Comparison of ENCODE assay signal across 8 mouse cellular contexts in the genomic region with DNA sequence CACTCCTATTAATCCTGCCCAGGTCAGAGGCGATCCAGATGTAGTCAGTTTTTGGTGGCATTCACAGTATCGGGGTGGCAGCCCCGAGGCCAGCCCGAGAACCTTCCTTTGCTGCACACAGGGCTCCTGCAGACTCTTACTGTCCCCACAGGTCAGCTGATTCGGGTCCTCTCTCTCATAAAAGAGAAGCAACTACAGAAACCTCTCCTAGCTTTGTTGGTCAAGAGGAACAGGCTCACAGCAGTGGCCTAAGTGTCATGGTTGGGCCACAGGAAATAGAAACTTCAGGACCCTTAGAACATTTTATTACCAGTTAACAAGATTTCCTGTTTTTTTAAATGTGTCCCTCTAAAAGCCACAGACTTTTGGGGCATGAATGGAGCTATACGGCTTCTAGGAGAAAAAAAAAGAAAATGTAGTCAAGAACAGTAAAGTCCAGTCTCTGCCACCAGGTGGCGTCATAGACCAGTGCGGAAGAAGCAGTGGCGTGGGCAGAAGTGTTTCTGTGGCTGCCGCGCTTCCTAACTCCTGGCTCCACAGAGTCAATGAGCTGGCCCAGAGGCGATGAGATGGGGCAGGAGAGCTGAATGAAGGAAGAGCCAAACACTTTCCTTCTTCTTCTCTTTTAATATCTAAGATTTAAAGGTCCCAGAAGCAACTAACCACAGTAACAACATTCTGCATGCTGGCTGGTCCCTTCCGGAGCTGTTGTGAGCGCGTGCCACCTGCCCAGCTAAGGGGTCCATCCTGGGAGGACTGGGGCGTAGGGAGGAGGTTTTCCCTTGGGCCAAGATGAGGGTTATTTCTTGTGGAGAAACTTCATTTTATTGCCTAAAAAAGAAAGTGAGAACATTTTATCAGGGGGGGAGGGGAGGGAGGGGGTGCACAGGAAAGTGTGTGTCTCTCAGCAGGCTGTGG. TPM values are rescaled to one million over a fixed set of nuclear protein-coding genes. Genes with fewer than 3 reads are reported as not detected.
A peak's percentile ranks its signal among the peaks of the same experiment; 100 is the strongest.
DNase-seq lines count a peak whose midpoint lies in the region; ATAC-seq and TF ChIP-seq lines count a peak whose summit lies in the region.

No protein-coding gene starts in this region.

- H3K4me1 ChIP-seq in cortical plate, adult 2 months (ENCODE audit: control insufficient read depth, insufficient read depth, low read length) = no peaks in the 10 kb centered on the region

- intact Hi-C loops in left cerebral cortex, postnatal 10 days (cut with DNase I) = loop anchor here (2.0 kb wide), 1 partner anchor 100 kb away; no protein-coding TSS in a partner anchor

- no peak overlapping the region for H3K27ac ChIP-seq in cortical plate, adult 2 months (ENCODE audit: insufficient read depth, low read length)

- no peak for TF ChIP-seq POLR2A in cortical plate, adult 2 months (IDR thresholded peaks at IDR 0.05; ENCODE audit: extremely low read depth, insufficient read depth, low read length)

- no peak overlapping the region for H3K4me3 ChIP-seq in cortical plate, adult 2 months (ENCODE audit: insufficient read depth, low read length)

- DNase-seq in adrenal gland, adult (ENCODE audit: inconsistent age in 2 of 2, low spot score in 1 of 2) = peak; percentile 75 to 92
- DNase-seq in gastrocnemius, postnatal 25 days = peak; percentile 52
- DNase-seq in left cerebral cortex, postnatal 10 days (ENCODE audit: extremely low spot score in 1 of 2, low spot score in 2 of 2) = peak; percentile 72 to 85
- peak; percentile 82 for DNase-seq in mesoderm, embryonic 11.5 days (ENCODE audit: low read depth, low spot score)
- DNase-seq in right cerebral cortex, postnatal 14 days = peak; percentile 88
- peak; percentile 63 to 82 for DNase-seq in urinary bladder, postnatal 4 days (ENCODE audit: low spot score in 2 of 2)

- ATAC-seq in inflammation-experienced regulatory T-cells, adult 6 months = peak; percentile 93

- TF ChIP-seq CTCF in cortical plate, adult 2 months (IDR thresholded peaks at IDR 0.05; ENCODE audit: extremely low read depth, insufficient read depth, low read length) = peak; percentile 89

RNA-seq across cellular contexts. Expression of a gene that starts 42.6 kb away (rescaled TPM):
- polyA plus RNA-seq in cortical plate, adult 2 months (2012; rRNA removed) = 105 and 109 TPM in 2 replicates
- 10 to 100 TPM; 19.6 to 22.4 TPM for total RNA-seq in gastrocnemius, postnatal 25 days (2021)
- polyA plus RNA-seq in inflammation-experienced regulatory T-cells, adult 6 months (2017; shearing (Covaris generic)) = 10 to 100 TPM; 57.0 to 70.0 (median 62.5) TPM
- 100 to 1,000 TPM; 174 to 180 TPM for total RNA-seq in left cerebral cortex, postnatal 10 days (2021)

Comparison
In these comparisons a context has a peak if more than half of its experiments do, and no peak if none do; other contexts are left out.
1. RNA of a gene that starts 42.6 kb away (total RNA-seq): 174 to 180 TPM in left cerebral cortex, postnatal 10 days; 19.6 to 22.4 TPM in gastrocnemius, postnatal 25 days; every median in the first group is over 4 times any median in the second.
2. Peak in every context shown above with its lines, with median percentiles within 50 percentile points of each other: DNase-seq.